ENCODE assay signal across 8 mouse cellular contexts in genomic region chr3:88425708-88426420, GRCm38 (mm10). TPM values are rescaled to one million over a fixed set of nuclear protein-coding genes. Genes with fewer than 3 reads are reported as not detected.
DNase-seq lines count a peak whose midpoint lies in the region; ATAC-seq lines count a peak whose summit lies in the region.

No protein-coding gene starts in this region.

- DNase-seq in hindbrain, embryonic 10.5 days (ENCODE audit: low spot score): no peak
- DNase-seq in neural tube, embryonic 11.5 days (ENCODE audit: low spot score): no peak
- DNase-seq in neural tube, embryonic 10.5 days (ENCODE audit: extremely low spot score, low spot score): no peak
- no peak for DNase-seq in spleen, adult 18-20 months
- no peak for DNase-seq in frontal cortex, postnatal 14 days (ENCODE audit: low spot score in 2 of 2)

- 88% methylated on average over 10 of the region's 10 CpGs for WGBS in hindbrain, embryonic 10.5 days
- 89% methylated on average over 10 of the region's 10 CpGs for WGBS in hindbrain, embryonic 16.5 days
- WGBS in neural tube, embryonic 11.5 days: 78% methylated on average over 10 of the region's 10 CpGs
- 79% methylated on average over 10 of the region's 10 CpGs for WGBS in limb, embryonic 15.5 days
- 80% methylated on average over 10 of the region's 10 CpGs for WGBS in stomach, embryonic 16.5 days

- H3K9me3 ChIP-seq in hindbrain, embryonic 10.5 days: no peaks in the 10 kb centered on the region
- H3K9me3 ChIP-seq in hindbrain, embryonic 16.5 days (ENCODE audit: control insufficient read depth, low read length): no peaks in the 10 kb centered on the region
- no peaks in the 10 kb centered on the region for H3K9me3 ChIP-seq in neural tube, embryonic 11.5 days (ENCODE audit: control insufficient read depth, low read length)
- no peaks in the 10 kb centered on the region for H3K9me3 ChIP-seq in limb, embryonic 15.5 days
- no peaks in the 10 kb centered on the region for H3K9me3 ChIP-seq in stomach, embryonic 16.5 days (replicated peaks; ENCODE audit: control insufficient read depth, low read length)

- peaks cover 31% of the 10 kb centered on the region for H3K4me1 ChIP-seq in hindbrain, embryonic 10.5 days (replicated peaks)
- peaks cover 24% of the 10 kb centered on the region for H3K4me1 ChIP-seq in hindbrain, embryonic 16.5 days (ENCODE audit: control insufficient read depth, insufficient read depth, low read depth, low read length)
- H3K4me1 ChIP-seq in neural tube, embryonic 11.5 days (ENCODE audit: control insufficient read depth, insufficient read depth, low read length): peaks cover 12% of the 10 kb centered on the region; the same call in 1 of the 2 replicates
- peaks cover 24% of the 10 kb centered on the region for H3K4me1 ChIP-seq in limb, embryonic 15.5 days
- peaks cover 33% of the 10 kb centered on the region for H3K4me1 ChIP-seq in stomach, embryonic 16.5 days (ENCODE audit: control insufficient read depth, insufficient read depth, low read length)

- H3K27me3 ChIP-seq in hindbrain, embryonic 10.5 days (ENCODE audit: insufficient read depth, poor library complexity, severe bottlenecking): no peaks in the 10 kb centered on the region
- no peaks in the 10 kb centered on the region for H3K27me3 ChIP-seq in hindbrain, embryonic 16.5 days (replicated peaks; ENCODE audit: control insufficient read depth, insufficient read depth, low read length)
- H3K27me3 ChIP-seq in neural tube, embryonic 11.5 days (ENCODE audit: control insufficient read depth, insufficient read depth, low read length): no peaks in the 10 kb centered on the region
- H3K27me3 ChIP-seq in limb, embryonic 15.5 days: no peaks in the 10 kb centered on the region
- no peaks in the 10 kb centered on the region for H3K27me3 ChIP-seq in stomach, embryonic 16.5 days (ENCODE audit: control insufficient read depth, insufficient read depth, low read length)

- peak overlapping the region; percentile 79; the same call in 1 of the 2 replicates for H3K4me3 ChIP-seq in hindbrain, embryonic 10.5 days
- no peak overlapping the region for H3K4me3 ChIP-seq in hindbrain, embryonic 16.5 days (ENCODE audit: low read length)
- H3K4me3 ChIP-seq in neural tube, embryonic 11.5 days (ENCODE audit: low read depth, low read length): no peak overlapping the region
- no peak overlapping the region for H3K4me3 ChIP-seq in limb, embryonic 15.5 days
- no peak overlapping the region for H3K4me3 ChIP-seq in stomach, embryonic 16.5 days (replicated peaks; ENCODE audit: low read length)

- H3K27ac ChIP-seq in hindbrain, embryonic 10.5 days: peak overlapping the region; percentile 83; the same call in 1 of the 2 replicates
- H3K27ac ChIP-seq in hindbrain, embryonic 16.5 days (ENCODE audit: low read depth, low read length): no peak overlapping the region
- H3K27ac ChIP-seq in neural tube, embryonic 11.5 days (ENCODE audit: low read depth, low read length): no peak overlapping the region
- no peak overlapping the region for H3K27ac ChIP-seq in limb, embryonic 15.5 days
- no peak overlapping the region for H3K27ac ChIP-seq in stomach, embryonic 16.5 days (ENCODE audit: low read length)

- H3K36me3 ChIP-seq in hindbrain, embryonic 10.5 days: peaks cover 7% of the 10 kb centered on the region
- peaks cover under 1% of the 10 kb centered on the region; the same call in 1 of the 2 replicates for H3K36me3 ChIP-seq in hindbrain, embryonic 16.5 days (ENCODE audit: control insufficient read depth, insufficient read depth, low read length)
- no peaks in the 10 kb centered on the region for H3K36me3 ChIP-seq in neural tube, embryonic 11.5 days (ENCODE audit: control insufficient read depth, insufficient read depth, low read length)
- peaks cover 6% of the 10 kb centered on the region for H3K36me3 ChIP-seq in limb, embryonic 15.5 days
- H3K36me3 ChIP-seq in stomach, embryonic 16.5 days (ENCODE audit: control insufficient read depth, insufficient read depth, low read length): 0 out of 2 replicates have a peak, but pooled peaks cover 3% of the 10 kb centered on the region

- ATAC-seq in hindbrain, embryonic 16.5 days: no peak
- ATAC-seq in neural tube, embryonic 11.5 days (ENCODE audit: insufficient read depth, low FRiP score, low TSS enrichment): no peak
- no peak for ATAC-seq in limb, embryonic 15.5 days (ENCODE audit: insufficient number of reproducible peaks, low FRiP score, low TSS enrichment, low read depth)
- ATAC-seq in stomach, embryonic 16.5 days (ENCODE audit: insufficient read depth, low FRiP score): no peak

- H3K9ac ChIP-seq in hindbrain, embryonic 16.5 days (ENCODE audit: low read depth, low read length): no peak overlapping the region
- H3K9ac ChIP-seq in neural tube, embryonic 11.5 days (ENCODE audit: low read length): no peak overlapping the region
- H3K9ac ChIP-seq in limb, embryonic 15.5 days: no peak overlapping the region
- 0 out of 2 replicates have a peak overlapping the region, but pooled peaks have one; percentile 16 for H3K9ac ChIP-seq in stomach, embryonic 16.5 days (ENCODE audit: low read length)

- H3K4me2 ChIP-seq in hindbrain, embryonic 16.5 days (ENCODE audit: low read length): no peak overlapping the region; the same call in 1 of the 2 replicates
- peak overlapping the region; percentile 13; the same call in 1 of the 2 replicates for H3K4me2 ChIP-seq in neural tube, embryonic 11.5 days (ENCODE audit: low read depth)
- peak overlapping the region; percentile 37; the same call in 1 of the 2 replicates for H3K4me2 ChIP-seq in limb, embryonic 15.5 days
- H3K4me2 ChIP-seq in stomach, embryonic 16.5 days (ENCODE audit: low read depth, low read length): peak overlapping the region; percentile 47; the same call in 1 of the 2 replicates

RNA-seq across cellular contexts. Expression of gene Slc25a44, which starts 0.9 kb away (rescaled TPM):
- polyA plus RNA-seq in hindbrain, embryonic 10.5 days (2016; fragmentation: Nextera tagmentation; extraction: Ambion mirVana): 19.2 and 20.3 TPM in 2 replicates
- 40.3 and 42.3 TPM in 2 replicates for polyA plus RNA-seq in hindbrain, embryonic 16.5 days (2015; fragmentation: Nextera tagmentation; extraction: Ambion mirVana)
- polyA plus RNA-seq in neural tube, embryonic 11.5 days (2014; fragmentation: Nextera tagmentation; extraction: Ambion mirVana): 24.8 and 27.0 TPM in 2 replicates
- 16.5 and 17.1 TPM in 2 replicates for polyA plus RNA-seq in limb, embryonic 15.5 days (2015; fragmentation: Nextera tagmentation; extraction: Ambion mirVana)
- 18.0 and 20.0 TPM in 2 replicates for polyA plus RNA-seq in stomach, embryonic 16.5 days (2015; fragmentation: Nextera tagmentation; extraction: Ambion mirVana)

RNA-seq across cellular contexts. Expression of gene Pmf1, which starts 15.7 kb away (rescaled TPM):
- polyA plus RNA-seq in hindbrain, embryonic 10.5 days (2016; fragmentation: Nextera tagmentation; extraction: Ambion mirVana): 157 and 167 TPM in 2 replicates
- polyA plus RNA-seq in hindbrain, embryonic 16.5 days (2015; fragmentation: Nextera tagmentation; extraction: Ambion mirVana): 30.6 and 34.4 TPM in 2 replicates
- polyA plus RNA-seq in neural tube, embryonic 11.5 days (2014; fragmentation: Nextera tagmentation; extraction: Ambion mirVana): 118 and 124 TPM in 2 replicates
- 94.9 and 106 TPM in 2 replicates for polyA plus RNA-seq in limb, embryonic 15.5 days (2015; fragmentation: Nextera tagmentation; extraction: Ambion mirVana)
- 98.9 and 104 TPM in 2 replicates for polyA plus RNA-seq in stomach, embryonic 16.5 days (2015; fragmentation: Nextera tagmentation; extraction: Ambion mirVana)

RNA-seq across cellular contexts. Expression of gene Sema4a, which starts 35.1 kb away (rescaled TPM):
- 3.8 and 8.6 TPM in 2 replicates for polyA plus RNA-seq in hindbrain, embryonic 10.5 days (2016; fragmentation: Nextera tagmentation; extraction: Ambion mirVana)
- polyA plus RNA-seq in hindbrain, embryonic 16.5 days (2015; fragmentation: Nextera tagmentation; extraction: Ambion mirVana): 32.3 and 32.8 TPM in 2 replicates
- polyA plus RNA-seq in neural tube, embryonic 11.5 days (2014; fragmentation: Nextera tagmentation; extraction: Ambion mirVana): 5.8 and 6.1 TPM in 2 replicates
- 23.1 and 24.5 TPM in 2 replicates for polyA plus RNA-seq in limb, embryonic 15.5 days (2015; fragmentation: Nextera tagmentation; extraction: Ambion mirVana)
- 33.1 and 38.4 TPM in 2 replicates for polyA plus RNA-seq in stomach, embryonic 16.5 days (2015; fragmentation: Nextera tagmentation; extraction: Ambion mirVana)

RNA-seq across cellular contexts. Expression of gene Bglap, which starts 41.6 kb away (rescaled TPM):
- not detected in 2 replicates for polyA plus RNA-seq in hindbrain, embryonic 10.5 days (2016; fragmentation: Nextera tagmentation; extraction: Ambion mirVana)
- polyA plus RNA-seq in hindbrain, embryonic 16.5 days (2015; fragmentation: Nextera tagmentation; extraction: Ambion mirVana): not detected in 2 replicates
- polyA plus RNA-seq in neural tube, embryonic 11.5 days (2014; fragmentation: Nextera tagmentation; extraction: Ambion mirVana): not detected in 2 replicates
- polyA plus RNA-seq in limb, embryonic 15.5 days (2015; fragmentation: Nextera tagmentation; extraction: Ambion mirVana): 0.88 and 1.7 TPM in 2 replicates
- not detected in 2 replicates for polyA plus RNA-seq in stomach, embryonic 16.5 days (2015; fragmentation: Nextera tagmentation; extraction: Ambion mirVana)

RNA-seq across cellular contexts. Expression of gene Bglap2, which starts 47.4 kb away (rescaled TPM):
- polyA plus RNA-seq in hindbrain, embryonic 10.5 days (2016; fragmentation: Nextera tagmentation; extraction: Ambion mirVana): not detected in 2 replicates
- not detected in 2 replicates for polyA plus RNA-seq in hindbrain, embryonic 16.5 days (2015; fragmentation: Nextera tagmentation; extraction: Ambion mirVana)
- not detected in 2 replicates for polyA plus RNA-seq in neural tube, embryonic 11.5 days (2014; fragmentation: Nextera tagmentation; extraction: Ambion mirVana)
- 1.5 and 2.4 TPM in 2 replicates for polyA plus RNA-seq in limb, embryonic 15.5 days (2015; fragmentation: Nextera tagmentation; extraction: Ambion mirVana)
- polyA plus RNA-seq in stomach, embryonic 16.5 days (2015; fragmentation: Nextera tagmentation; extraction: Ambion mirVana): 4.4 and 12.2 TPM in 2 replicates
